Mouse (Mus musculus) ovary, adult 18-20 months (tissue): Measurements from ENCODE around the gene a.

ENCODE experiments used
- DNase-seq: peaks from one replicate; pipeline ENCODE4 v3.0.0; 2022; ENCODE audit warnings: low spot score, mixed read lengths

a gene

GRCm38 (mm10) chr2:155098720-155099380 is 307.6 kb downstream of the a start:
- DNase-seq: no peak

- DNase-seq: peak; percentile 35
These were observed 308.2 kb downstream of the a start for GRCm38 (mm10) chr2:155099421-155099820.

GRCm38 (mm10) chr2:155099994-155100795 is 309.0 kb downstream of the a start:
- no peak for DNase-seq
